Mouse (Mus musculus) embryonic facial prominence, embryonic 13.5 days (tissue): ENCODE results near the gene Hist1h2ae. TPM values are rescaled to one million over a fixed set of nuclear protein-coding genes. Genes with fewer than 3 reads are reported as not detected.
"Not testable (repeated sequence)": the region's sequence is repeated elsewhere in the genome, so short reads cannot be mapped to it uniquely, and the experiment has no call there.

ENCODE experiments used
- ATAC-seq: fragments of 200-750 bp; cut with Nextera tagmentation; 2 replicates; pipeline ENCODE4 v1.8.0; 2017; ENCODE audit warnings: low read depth; ENCODE audit not compliant: insufficient number of reproducible peaks, insufficient read depth, low FRiP score, low TSS enrichment
- H3K27ac ChIP-seq: fragments of 300-500 bp; sonication (generic); 2 replicates; pipeline ENCODE4 v1.5.1; 2015; ENCODE audit warnings: moderate library complexity, mild to moderate bottlenecking, inconsistent platforms
- H3K27me3 ChIP-seq: fragments of 300-500 bp; sonication (generic); 2 replicates; pipeline ENCODE4 v1.6.1; 2015; ENCODE audit warnings: mild to moderate bottlenecking, inconsistent platforms
- H3K36me3 ChIP-seq: fragments of 300-500 bp; sonication (generic); 2 replicates; pipeline ENCODE4 v1.6.1; 2015; ENCODE audit warnings: mild to moderate bottlenecking, inconsistent platforms
- H3K4me1 ChIP-seq: fragments of 300-500 bp; sonication (generic); 2 replicates; pipeline ENCODE4 v1.6.1; 2015; ENCODE audit warnings: inconsistent platforms
- H3K4me2 ChIP-seq: fragments of 300-500 bp; sonication (generic); 2 replicates; pipeline ENCODE4 v1.6.1; 2015; ENCODE audit warnings: moderate library complexity, mild to moderate bottlenecking, inconsistent platforms
- H3K4me3 ChIP-seq: fragments of 300-500 bp; sonication (generic); 2 replicates; pipeline ENCODE4 v1.5.1; 2015; ENCODE audit warnings: mild to moderate bottlenecking, inconsistent platforms
- H3K9ac ChIP-seq: fragments of 300-500 bp; sonication (generic); 2 replicates; pipeline ENCODE4 v1.6.1; 2015; ENCODE audit warnings: mild to moderate bottlenecking, inconsistent platforms
- H3K9me3 ChIP-seq: fragments of 300-500 bp; sonication (generic); 2 replicates; pipeline ENCODE4 v1.6.1; 2016; ENCODE audit warnings: inconsistent platforms
- WGBS: fragments of 180-500 bp; shearing (Covaris S2); methylation state at CpG from one replicate; pipeline ENCODE4 v1.1.7; 2015; ENCODE audit warnings: mixed read lengths; 5-methylcytosine and 5-hydroxymethylcytosine counted together
- polyA plus RNA-seq: library from polyadenylated mRNA; unstranded; fragments of >200 nt; fragmentation: Nextera tagmentation; extraction: Ambion mirVana; gene quantifications from 2 replicates; pipeline ENCODE4 v1.2.1, GENCODE M21; 2015

Gene Hist1h2ae
- polyA plus RNA-seq, 1 experiment from 2014 or later, result 108 TPM

- Histone ChIP-seq H3K4me2 (peak overlapping the region; percentile 84), H3K27ac (peak overlapping the region; percentile 98), H3K4me1 (peaks cover 34% of the 10 kb centered on the region), H3K27me3 (no peaks in the 10 kb centered on the region), H3K36me3 (no peaks in the 10 kb centered on the region), H3K9me3 (no peaks in the 10 kb centered on the region), H3K9ac (peak overlapping the region; percentile 80), H3K4me3 (peak overlapping the region; percentile 59)
- 4% methylated on average over 6 of the region's 6 CpGs for WGBS
- no peak for ATAC-seq
These were observed 11.4 kb upstream of the Hist1h2ae start for GRCm38 (mm10) chr13:23582219-23583056.

GRCm38 (mm10) chr13:23581408-23582218 is 10.6 kb upstream of the Hist1h2ae start, which contains the start of gene Hist1h4d:
Hist1h4d (plus strand) TSS chr13:23581598.
- ATAC-seq, result peak; percentile 88
- peak within 1 kb of the TSS; percentile 98 for H3K27ac ChIP-seq
- peak within 1 kb of the TSS; percentile 80 for H3K9ac ChIP-seq
- peak within 1 kb of the TSS; percentile 84 for H3K4me2 ChIP-seq
- H3K4me1 ChIP-seq, result peaks cover 38% of the 10 kb centered on the region
- H3K4me3 ChIP-seq, result peak within 1 kb of the TSS; percentile 59
- no peaks in the 10 kb centered on the region for H3K27me3 ChIP-seq
- H3K36me3 ChIP-seq, result no peaks in the 10 kb centered on the region
- H3K9me3 ChIP-seq, result no peaks in the 10 kb centered on the region
- under 1% methylated on average over 43 of the region's 43 CpGs for WGBS

DNA sequence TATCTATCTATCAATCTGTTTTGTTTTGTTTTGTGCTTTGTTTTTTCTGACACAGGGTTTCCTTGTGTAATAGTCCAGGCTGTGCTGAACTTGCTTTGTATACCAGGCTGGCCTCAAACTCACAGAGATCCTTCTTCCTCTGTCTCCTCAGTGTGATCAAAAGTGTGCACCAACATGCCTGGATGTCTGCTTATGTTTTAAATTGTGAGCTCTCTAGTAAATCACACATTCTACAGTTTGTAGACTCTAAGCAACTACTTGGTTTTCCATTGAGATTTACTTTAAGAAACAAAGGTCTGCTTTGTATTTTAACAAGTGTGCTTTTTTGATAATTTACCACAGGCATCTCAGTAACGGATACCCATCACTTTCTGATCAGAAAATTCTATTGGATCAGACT is 6.8 kb upstream of the Hist1h2ae start:
- Histone ChIP-seq H3K4me2 (no peak overlapping the region), H3K27ac (peak overlapping the region; percentile 64; the same call in 1 of the 2 replicates), H3K4me1 (peaks cover 31% of the 10 kb centered on the region), H3K4me3 (no peak overlapping the region), H3K36me3 (no peaks in the 10 kb centered on the region), H3K27me3 (no peaks in the 10 kb centered on the region), H3K9me3 (no peaks in the 10 kb centered on the region), H3K9ac (no peak overlapping the region)
- ATAC-seq, result no peak
- WGBS, result 83% methylated on average over 1 of the region's 1 CpGs

DNA sequence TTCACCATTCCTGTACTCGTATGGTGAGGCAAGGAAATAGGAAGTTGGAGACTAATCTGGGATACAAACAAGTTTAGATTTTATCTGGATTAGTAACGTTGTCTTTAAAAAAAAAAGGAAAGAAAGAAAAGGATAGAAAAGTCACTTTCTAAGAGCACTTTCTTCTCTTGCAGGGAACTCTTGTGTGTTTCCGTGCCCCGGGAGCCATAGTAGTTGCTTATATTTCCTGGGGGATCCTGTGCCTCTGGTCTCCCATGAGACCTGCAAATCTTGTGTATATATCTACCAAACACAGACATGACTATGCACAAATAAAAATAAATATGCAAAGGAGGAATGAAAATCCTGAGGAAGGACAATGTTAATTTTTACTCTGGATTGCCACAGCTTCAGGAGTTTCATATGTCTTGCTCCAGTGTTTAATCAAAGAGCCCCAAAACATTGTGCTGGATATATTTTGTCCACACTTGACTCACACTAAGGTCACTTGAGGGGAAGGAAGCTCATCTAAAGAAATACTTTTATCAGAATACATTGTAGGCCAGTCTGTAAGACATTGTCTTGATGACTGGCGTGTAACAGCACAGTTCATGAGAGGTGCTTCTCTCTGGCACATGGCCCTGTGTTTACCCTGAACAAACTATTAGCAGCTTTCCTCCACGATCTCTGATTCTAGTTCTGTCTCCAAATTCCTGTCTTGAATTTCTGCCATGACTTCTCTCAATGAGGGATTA is 6.1 kb upstream of the Hist1h2ae start:
- Histone ChIP-seq H3K27me3 (no peaks in the 10 kb centered on the region), H3K9me3 (no peaks in the 10 kb centered on the region), H3K4me3 (peak overlapping the region; percentile 50), H3K4me2 (peak overlapping the region; percentile 75), H3K4me1 (peaks cover 23% of the 10 kb centered on the region), H3K9ac (peak overlapping the region; percentile 85), H3K27ac (peak overlapping the region; percentile 92), H3K36me3 (no peaks in the 10 kb centered on the region)
- no peak for ATAC-seq
- 33% methylated on average over 6 of the region's 6 CpGs for WGBS

GRCm38 (mm10) chr13:23576351-23576881 is 5.4 kb upstream of the Hist1h2ae start:
- H3K9ac ChIP-seq, result peak overlapping the region; percentile 85
- WGBS, result 4% methylated on average over 7 of the region's 7 CpGs
- no peaks in the 10 kb centered on the region for H3K27me3 ChIP-seq
- peak overlapping the region; percentile 75 for H3K4me2 ChIP-seq
- H3K9me3 ChIP-seq, result no peaks in the 10 kb centered on the region
- H3K27ac ChIP-seq, result peak overlapping the region; percentile 92
- peaks cover 20% of the 10 kb centered on the region for H3K4me1 ChIP-seq
- H3K36me3 ChIP-seq, result no peaks in the 10 kb centered on the region
- no peak for ATAC-seq
- peak overlapping the region; percentile 50 for H3K4me3 ChIP-seq

- peak overlapping the region; percentile 92 for H3K27ac ChIP-seq
- H3K4me2 ChIP-seq, result peak overlapping the region; percentile 75
- H3K36me3 ChIP-seq, ATAC-seq, H3K9me3 ChIP-seq, H3K27me3 ChIP-seq: not testable (repeated sequence)
- H3K4me3 ChIP-seq, result peak overlapping the region; percentile 50
- H3K4me1 ChIP-seq, result peaks cover 18% of the 10 kb centered on the region
- WGBS, result under 1% methylated on average over 14 of the region's 40 CpGs
- H3K9ac ChIP-seq, result peak overlapping the region; percentile 85
These were observed 4.9 kb upstream of the Hist1h2ae start for GRCm38 (mm10) chr13:23575864-23576313.

DNA sequence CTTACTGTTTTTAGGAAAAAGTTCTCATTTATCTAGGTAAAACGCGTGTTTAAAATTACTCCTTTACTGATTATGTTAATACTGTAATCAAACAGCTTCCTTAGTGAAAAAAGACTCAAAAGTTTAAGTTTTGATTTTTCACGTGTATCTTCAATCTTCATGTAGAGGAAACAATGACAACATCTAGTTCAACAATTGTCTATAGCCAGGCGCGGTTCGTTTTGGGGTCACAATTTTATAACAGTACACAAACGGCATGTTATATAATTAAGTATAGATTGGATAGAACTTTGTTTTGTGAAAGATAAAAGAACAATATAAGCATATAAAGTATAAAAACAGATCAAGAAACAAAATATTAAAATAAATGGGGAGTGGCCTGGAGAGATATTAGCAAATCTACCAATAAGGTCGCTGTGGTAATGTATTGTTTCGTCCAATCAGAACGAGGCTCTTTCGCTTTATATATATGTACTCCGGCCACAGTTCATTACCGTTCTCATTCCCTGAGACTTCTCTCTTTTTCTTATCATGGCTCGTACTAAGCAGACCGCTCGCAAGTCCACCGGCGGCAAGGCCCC is 4.3 kb upstream of the Hist1h2ae start, which contains the start of gene Hist1h3d:
TSS of gene Hist1h3d (plus strand) at position 493 of the 581 bp plus-strand sequence.
- Histone ChIP-seq H3K36me3 (no peaks in the 10 kb centered on the region), H3K27me3 (no peaks in the 10 kb centered on the region), H3K4me1 (peaks cover 15% of the 10 kb centered on the region), H3K4me3 (peak within 1 kb of the TSS; percentile 50), H3K27ac (peak within 1 kb of the TSS; percentile 92), H3K9me3 (no peaks in the 10 kb centered on the region), H3K9ac (peak within 1 kb of the TSS; percentile 85), H3K4me2 (peak within 1 kb of the TSS; percentile 75)
- WGBS, result under 1% methylated on average over 18 of the region's 18 CpGs
- ATAC-seq, result 0 out of 2 replicates have a peak, but pooled peaks have one; percentile 49

GRCm38 (mm10) chr13:23574546-23575170 is 3.6 kb upstream of the Hist1h2ae start:
- not testable (repeated sequence) for H3K36me3 ChIP-seq, H3K9me3 ChIP-seq, ATAC-seq, H3K27me3 ChIP-seq
- Histone ChIP-seq H3K9ac (peak overlapping the region; percentile 67), H3K27ac (peak overlapping the region; percentile 96), H3K4me1 (peaks cover 19% of the 10 kb centered on the region), H3K4me2 (peak overlapping the region; percentile 75), H3K4me3 (peak overlapping the region; percentile 54)
- 0% methylated on average over 9 of the region's 39 CpGs for WGBS

DNA sequence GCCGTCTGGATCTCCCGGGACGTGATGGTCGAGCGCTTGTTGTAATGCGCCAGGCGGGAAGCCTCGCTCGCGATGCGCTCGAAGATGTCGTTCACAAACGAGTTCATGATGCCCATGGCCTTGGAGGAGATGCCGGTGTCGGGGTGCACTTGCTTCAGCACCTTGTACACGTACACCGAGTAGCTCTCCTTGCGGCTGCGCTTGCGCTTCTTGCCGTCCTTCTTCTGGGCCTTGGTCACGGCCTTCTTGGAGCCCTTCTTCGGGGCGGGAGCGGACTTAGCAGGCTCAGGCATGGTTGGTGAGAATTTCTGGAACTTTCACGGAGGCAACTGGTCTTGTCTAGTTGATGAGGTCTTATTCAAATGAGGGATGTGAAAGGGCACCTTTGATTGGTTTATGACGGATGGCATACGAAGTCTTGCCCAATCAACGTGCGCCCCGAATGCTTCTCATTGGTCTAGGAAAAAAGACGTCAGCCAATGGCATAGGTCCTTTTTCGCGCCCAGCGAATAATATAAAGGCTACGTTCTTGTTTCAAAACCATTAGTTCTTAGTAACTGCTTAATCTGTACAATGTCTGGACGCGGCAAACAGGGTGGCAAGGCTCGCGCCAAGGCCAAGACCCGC is 3.0 kb upstream of the Hist1h2ae start, which contains the start of the genes Hist1h2bf and Hist1h2ad:
TSS of gene Hist1h2bf (minus strand) at position 299 of the 627 bp plus-strand sequence.
TSS of gene Hist1h2ad (plus strand) at position 484 of the 627 bp plus-strand sequence.
- Histone ChIP-seq H3K9ac (peak within 1 kb of the TSS; percentile 85), H3K4me1 (peaks cover 19% of the 10 kb centered on the region), H3K27ac (peak within 1 kb of the TSS; percentile 96), H3K4me3 (peak within 1 kb of the TSS; percentile 54), H3K4me2 (peak within 1 kb of the TSS; percentile 75)
- H3K27me3 ChIP-seq, H3K9me3 ChIP-seq, H3K36me3 ChIP-seq: not testable (repeated sequence)
- WGBS, result 0% methylated on average over 41 of the region's 42 CpGs
- ATAC-seq, result peak; percentile 87
